Mouse (Mus musculus) CH12.LX (cell line): Measurements from ENCODE around the gene Apex1.

Source experiments
- BHLHE40 ChIP-seq: IDR thresholded peaks from 2 replicates; pipeline ENCODE4 v1.6.1; 2011; ENCODE audit warnings: mild to moderate bottlenecking, low read depth, low read length, improper control_type of control experiment
- CHD1 ChIP-seq: IDR thresholded peaks from 2 replicates; pipeline ENCODE4 v1.6.1; 2012; ENCODE audit warnings: low read depth, low read length, improper control_type of control experiment, inconsistent platforms
- CTCF ChIP-seq, 2 experiments: IDR thresholded peaks in 1 of 2; conservative IDR thresholded peaks in 1 of 2; 2 replicates each; pipeline ENCODE4 v1.5.1; 2011 to 2012; ENCODE audit warnings: low read depth in 2 of 2, low read length in 2 of 2, improper control_type of control experiment in 1 of 2, inconsistent platforms in 1 of 2, mild to moderate bottlenecking in 1 of 2, moderate library complexity in 1 of 2
- EP300 ChIP-seq: IDR thresholded peaks from 2 replicates; pipeline ENCODE4 v1.6.1; 2011; ENCODE audit warnings: low read length, improper control_type of control experiment
- HCFC1 ChIP-seq: IDR thresholded peaks from 2 replicates; pipeline ENCODE4 v1.6.1; 2012; ENCODE audit warnings: low read depth, mild to moderate bottlenecking, inconsistent platforms, low read length, improper control_type of control experiment
- JUN ChIP-seq: IDR thresholded peaks from 2 replicates; pipeline ENCODE4 v1.6.1; 2011; ENCODE audit warnings: low read depth, mild to moderate bottlenecking, low read length, improper control_type of control experiment, moderate library complexity; ENCODE audit not compliant: insufficient read depth
- MAFK ChIP-seq: IDR thresholded peaks from 2 replicates; pipeline ENCODE4 v1.6.1; 2011; ENCODE audit warnings: low read length, improper control_type of control experiment; ENCODE audit not compliant: insufficient replicate concordance
- POLR2A ChIP-seq: IDR thresholded peaks from 2 replicates; pipeline ENCODE4 v1.6.1; 2011; ENCODE audit warnings: low read depth, mild to moderate bottlenecking, improper control_type of control experiment, low read length
- RAD21 ChIP-seq: IDR thresholded peaks from 2 replicates; pipeline ENCODE4 v1.6.1; 2011; ENCODE audit warnings: low read depth, mild to moderate bottlenecking, low read length, improper control_type of control experiment, moderate library complexity
- RCOR1 ChIP-seq: conservative IDR thresholded peaks from 2 replicates; pipeline ENCODE4 v1.6.1; 2012; ENCODE audit warnings: low read depth, mild to moderate bottlenecking, inconsistent platforms, low read length, improper control_type of control experiment
- ZC3H11A ChIP-seq: IDR thresholded peaks from 2 replicates; pipeline ENCODE4 v1.6.1; 2012; ENCODE audit warnings: low read depth, mild to moderate bottlenecking, inconsistent platforms, low read length, improper control_type of control experiment
- ZMIZ1 ChIP-seq: IDR thresholded peaks from 2 replicates; pipeline ENCODE4 v1.6.1; 2012; ENCODE audit warnings: low read depth, mild to moderate bottlenecking, inconsistent platforms, low read length, improper control_type of control experiment

DNA sequence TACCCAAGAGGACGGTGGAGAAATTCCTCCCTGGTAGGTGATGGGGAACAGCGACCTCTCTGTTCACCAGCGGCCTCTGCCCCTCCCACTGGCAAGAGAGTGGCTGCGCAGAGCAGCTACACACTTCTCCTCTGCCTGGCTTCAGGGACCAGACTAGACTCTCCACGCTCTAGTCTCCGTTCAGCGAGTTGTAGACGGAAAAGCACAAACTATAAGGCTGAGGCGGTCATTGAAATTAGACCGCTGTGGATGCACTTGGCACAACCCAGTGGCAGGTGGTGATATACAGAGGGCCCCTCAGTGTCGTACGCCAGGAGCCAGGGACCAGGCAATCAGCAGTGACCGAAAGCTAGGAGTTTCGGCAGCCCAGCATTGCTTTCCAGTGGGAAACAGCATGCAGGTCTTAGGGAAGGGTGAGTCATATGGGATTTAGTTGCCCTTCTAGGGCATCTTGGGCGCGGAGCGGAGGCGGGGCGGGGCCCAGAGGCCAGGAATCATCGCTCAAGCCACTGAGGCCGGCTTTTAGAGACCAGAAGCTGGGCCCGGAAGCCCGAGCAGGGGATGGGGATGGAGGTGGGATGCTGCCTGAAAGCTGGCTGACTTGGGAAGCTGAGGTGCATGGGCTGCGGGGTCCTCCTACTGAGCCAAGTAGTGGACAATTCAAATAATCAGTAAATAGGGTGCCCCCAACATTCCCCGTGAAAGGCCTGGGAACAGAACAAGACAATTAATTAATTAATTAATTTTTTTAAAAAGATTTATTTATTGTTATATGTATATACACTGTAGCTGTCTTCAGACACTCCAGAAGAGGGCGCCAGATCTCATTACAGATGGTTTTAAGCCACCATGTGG, 20.6 kb upstream of the Apex1 start:
- TF ChIP-seq CTCF (conservative IDR thresholded peaks at IDR 0.05 in 1 of 2, IDR thresholded peaks at IDR 0.05 in 1 of 2; ENCODE audit: low read depth in 2 of 2, low read length in 2 of 2), result 0 out of 4 replicates have a peak, but pooled peaks of 1 of the 2 experiments have one; percentile 4
- no peak for TF ChIP-seq POLR2A
- TF ChIP-seq BHLHE40, result no peak
- TF ChIP-seq CHD1, result no peak
- no peak for TF ChIP-seq RCOR1
- no peak for TF ChIP-seq MAFK
- TF ChIP-seq JUN, result no peak
- TF ChIP-seq EP300, result no peak
- no peak for TF ChIP-seq ZMIZ1
- no peak for TF ChIP-seq ZC3H11A
- TF ChIP-seq HCFC1, result no peak
- TF ChIP-seq RAD21, result no peak
